ENCODE assay signal across 18 mouse cellular contexts in genomic region chr13:9066107-9066506, GRCm38 (mm10). TPM values are rescaled to one million over a fixed set of nuclear protein-coding genes. Genes with fewer than 3 reads are reported as not detected.
DNase-seq lines count a peak whose midpoint lies in the region; ATAC-seq and TF ChIP-seq lines count a peak whose summit lies in the region.
"Had no signal": no experiment of that assay in that cellular context is flagged by ENCODE, and none has a peak within 500 bp of the region (broad histone marks: within the 10 kb centered on the region; RNA-seq: fewer than 3 reads in every experiment).

No protein-coding gene starts in this region.

- H3K4me2 ChIP-seq in embryonic facial prominence, embryonic 14.5 days (ENCODE audit: low read depth, low read length) = no peak overlapping the region
- H3K4me2 ChIP-seq in liver, embryonic 11.5 days = no peak overlapping the region
- H3K4me2 ChIP-seq: hindbrain, embryonic 13.5 days; neural tube, embryonic 15.5 days had no signal

- peak; percentile 74 for ATAC-seq in embryonic facial prominence, embryonic 14.5 days (ENCODE audit: low read depth)
- ATAC-seq in liver, embryonic 11.5 days (replicated peaks; ENCODE audit: low FRiP score) = no peak
- ATAC-seq in erythroblast, adult 5-6 weeks (replicated peaks; ENCODE audit: low FRiP score, poor library complexity, severe bottlenecking) = no peak
- ATAC-seq in megakaryocyte-erythroid progenitor cell, adult 5-6 weeks (replicated peaks; ENCODE audit: low FRiP score, low TSS enrichment, poor library complexity, severe bottlenecking) = no peak
- ATAC-seq: intestine, postnatal 0 days had no signal

- peak; percentile 17 for DNase-seq in left cerebral cortex, adult 11 months (ENCODE audit: low spot score)
- DNase-seq in left cerebral cortex, postnatal 4 days = no peak
- peak; percentile 64 for DNase-seq in embryonic facial prominence, embryonic 14.5 days (ENCODE audit: low spot score)
- peak; percentile 18 to 46 for DNase-seq in left cerebral cortex, adult 18-20 months (ENCODE audit: low spot score in 2 of 2)
- no peak for DNase-seq in liver, embryonic 11.5 days (ENCODE audit: low spot score)
- DNase-seq: adrenal gland, adult 8-10 months; cerebellum, adult 8-10 months; gastrocnemius, adult 2 months; heart, adult 2 months had no signal

- WGBS in embryonic facial prominence, embryonic 14.5 days = 32% methylated on average over 5 of the region's 5 CpGs
- 19% methylated on average over 5 of the region's 5 CpGs for WGBS in olfactory bulb, adult 2 months
- 73% methylated on average over 5 of the region's 5 CpGs for WGBS in liver, embryonic 11.5 days

- intact Hi-C loops in left cerebral cortex, postnatal 4 days (cut with DNase I) = no loop called here

- H3K27ac ChIP-seq in embryonic facial prominence, embryonic 14.5 days (replicated peaks; ENCODE audit: low read depth, low read length) = no peak overlapping the region; the same call in 1 of the 2 replicates
- peak overlapping the region; percentile 70; the same call in 1 of the 2 replicates for H3K27ac ChIP-seq in olfactory bulb, adult 2 months (ENCODE audit: insufficient read depth, low read depth, low read length)
- no peak overlapping the region for H3K27ac ChIP-seq in liver, embryonic 11.5 days (ENCODE audit: low read depth, low read length)
- H3K27ac ChIP-seq: gastrocnemius, adult 2 months; heart, adult 2 months; hindbrain, embryonic 13.5 days; kidney, postnatal 0 days; neural tube, embryonic 15.5 days had no signal

- no peak overlapping the region for H3K4me3 ChIP-seq in embryonic facial prominence, embryonic 14.5 days (ENCODE audit: low read depth, low read length)
- H3K4me3 ChIP-seq in olfactory bulb, adult 2 months (ENCODE audit: insufficient read depth, low read depth, low read length) = no peak overlapping the region
- H3K4me3 ChIP-seq in liver, embryonic 11.5 days (ENCODE audit: low read depth, low read length) = no peak overlapping the region
- H3K4me3 ChIP-seq: gastrocnemius, adult 2 months; heart, adult 2 months; hindbrain, embryonic 13.5 days; megakaryocyte, embryonic 14.5 days; neural tube, embryonic 15.5 days had no signal

- H3K36me3 ChIP-seq in embryonic facial prominence, embryonic 14.5 days (ENCODE audit: control insufficient read depth, insufficient read depth, low read length) = no peaks in the 10 kb centered on the region
- no peaks in the 10 kb centered on the region for H3K36me3 ChIP-seq in liver, embryonic 11.5 days (ENCODE audit: control insufficient read depth, insufficient read depth, low read length)
- H3K36me3 ChIP-seq: G1E; hindbrain, embryonic 13.5 days; neural tube, embryonic 15.5 days had no signal

- H3K27me3 ChIP-seq in embryonic facial prominence, embryonic 14.5 days (replicated peaks; ENCODE audit: control insufficient read depth, insufficient read depth, low read length) = no peaks in the 10 kb centered on the region
- H3K27me3 ChIP-seq in liver, embryonic 11.5 days (replicated peaks; ENCODE audit: control insufficient read depth, insufficient read depth, low read length) = no peaks in the 10 kb centered on the region
- H3K27me3 ChIP-seq: neural tube, embryonic 15.5 days had no signal

- H3K9me3 ChIP-seq in embryonic facial prominence, embryonic 14.5 days (ENCODE audit: control insufficient read depth, low read length) = no peaks in the 10 kb centered on the region
- no peaks in the 10 kb centered on the region for H3K9me3 ChIP-seq in liver, embryonic 11.5 days (ENCODE audit: control insufficient read depth, low read length)
- H3K9me3 ChIP-seq: G1E; hindbrain, embryonic 13.5 days; megakaryocyte, embryonic 14.5 days; neural tube, embryonic 15.5 days had no signal

- no peak for TF ChIP-seq CTCF in olfactory bulb, adult 2 months (IDR thresholded peaks at IDR 0.05; ENCODE audit: insufficient read depth, low read depth, low read length)

- no peak for TF ChIP-seq POLR2A in olfactory bulb, adult 2 months (IDR thresholded peaks at IDR 0.05; ENCODE audit: insufficient read depth, low read depth, low read length)

- peaks cover 6% of the 10 kb centered on the region; the same call in 1 of the 2 replicates for H3K4me1 ChIP-seq in embryonic facial prominence, embryonic 14.5 days (ENCODE audit: control insufficient read depth, insufficient read depth, low read length)
- H3K4me1 ChIP-seq in olfactory bulb, adult 2 months (ENCODE audit: control insufficient read depth, insufficient read depth, low read length) = no peaks in the 10 kb centered on the region
- H3K4me1 ChIP-seq in liver, embryonic 11.5 days (replicated peaks; ENCODE audit: control insufficient read depth, insufficient read depth, low read length) = no peaks in the 10 kb centered on the region
- H3K4me1 ChIP-seq: hindbrain, embryonic 13.5 days; neural tube, embryonic 15.5 days had no signal

- no peak overlapping the region for H3K9ac ChIP-seq in embryonic facial prominence, embryonic 14.5 days (ENCODE audit: low read depth, low read length)
- H3K9ac ChIP-seq in liver, embryonic 11.5 days (ENCODE audit: low read depth, low read length) = no peak overlapping the region
- H3K9ac ChIP-seq: hindbrain, embryonic 13.5 days; neural tube, embryonic 15.5 days had no signal

RNA-seq across cellular contexts. Expression of gene Larp4b, which starts 27.6 kb away (rescaled TPM):
- 100 to 1,000 TPM in 1 of 2 experiments, 10 to 100 TPM in 1; 96.7 to 105 TPM for total RNA-seq in left cerebral cortex, postnatal 4 days (2021)
- 43.7 and 45.1 TPM in 2 replicates for polyA plus RNA-seq in embryonic facial prominence, embryonic 14.5 days (2014; fragmentation: Nextera tagmentation; extraction: Ambion mirVana)
- 10 to 100 TPM; 69.3 to 73.4 TPM for total RNA-seq in left cerebral cortex, adult 18-20 months (2021)
- polyA plus RNA-seq in olfactory bulb, adult 2 months (2012; ENCODE audit: insufficient read depth, insufficient read length, low replicate concordance, missing spikeins) = not detected in 2 replicates
- polyA plus RNA-seq in liver, embryonic 11.5 days (2014; fragmentation: Nextera tagmentation; extraction: Ambion mirVana) = 47.9 and 51.3 TPM in 2 replicates
- total RNA-seq in erythroblast, adult 5-6 weeks (2015; ENCODE audit: low replicate concordance) = 29.7 and 44.6 TPM in 2 replicates
- total RNA-seq in erythroblast, adult 5-6 weeks (2017; ENCODE audit: low replicate concordance) = 39.0 and 42.0 TPM in 2 replicates
- 76.6 and 80.3 TPM in 2 replicates for total RNA-seq in megakaryocyte-erythroid progenitor cell, adult 5-6 weeks (2014; fragmentation: Nextera tagmentation)
- 93.4 and 118 TPM in 2 replicates for total RNA-seq in megakaryocyte-erythroid progenitor cell, adult 5-6 weeks (2017)

Comparison
In these comparisons a context has a peak if more than half of its experiments do, and no peak if none do; other contexts are left out.
1. DNase-seq: peak in left cerebral cortex, adult 11 months (single experiment), embryonic facial prominence, embryonic 14.5 days (single experiment) and left cerebral cortex, adult 18-20 months (2 of 2); none in left cerebral cortex, postnatal 4 days (single experiment) and liver, embryonic 11.5 days (single experiment).